Mouse (Mus musculus) megakaryocyte progenitor cell, adult 5-6 weeks (primary cell): Measurements from ENCODE around the gene Gm11639. TPM values are rescaled to one million over a fixed set of nuclear protein-coding genes. Genes with fewer than 3 reads are reported as not detected.
"Not testable (repeated sequence)": the region's sequence is repeated elsewhere in the genome, so short reads cannot be mapped to it uniquely, and the experiment has no call there.

Experiments
- ATAC-seq: replicated peaks from 2 replicates; pipeline ENCODE4 v1.8.0; 2016; ENCODE audit warnings: mild to moderate bottlenecking, moderate TSS enrichment, inconsistent platforms; ENCODE audit not compliant: poor library complexity
- total RNA-seq, 2 experiments: library from RNA; stranded (forward) in 1 of 2; stranded (reverse) in 1 of 2; fragments of 157-497, 149-512 nt in 1 of 2; fragments of 200-1000 nt in 1 of 2; gene quantifications; 2 replicates each; pipeline versions ENCODE4 v1.2.3 to v1.2.4; 2015 to 2017

Gm11639 gene
- total RNA-seq, 2 experiments from 2014 or later, result not detected

- no peak for ATAC-seq
These were observed 349.6 kb downstream of the Gm11639 start for GRCm38 (mm10) chr11:105035081-105035480.

- ATAC-seq, result no peak
These were observed 377.8 kb downstream of the Gm11639 start, which contains the start of gene Efcab3 for GRCm38 (mm10) chr11:105063292-105063691. Gene Efcab3 (plus strand): TSS chr11:105063592.

GRCm38 (mm10) chr11:105112448-105112847 lies 426.9 kb downstream of the Gm11639 start:
- ATAC-seq, result 0 out of 2 replicates have a peak, but pooled peaks have one; percentile 31

- no peak for ATAC-seq
These were observed 432.3 kb downstream of the Gm11639 start for GRCm38 (mm10) chr11:105117814-105118213.

GRCm38 (mm10) chr11:105120551-105121061 lies 435.1 kb downstream of the Gm11639 start:
- no peak; the same call in 1 of the 2 replicates for ATAC-seq

- ATAC-seq, result not testable (repeated sequence)
These were observed 436.3 kb downstream of the Gm11639 start for GRCm38 (mm10) chr11:105121792-105122191.

- peak; percentile 50 for ATAC-seq
These were observed 438.5 kb downstream of the Gm11639 start for GRCm38 (mm10) chr11:105123986-105124385.

GRCm38 (mm10) chr11:105125735-105126519 lies 440.4 kb downstream of the Gm11639 start, which contains the start of gene Mettl2:
Gene Mettl2 (plus strand): TSS chr11:105126425.
- peak; percentile 87 for ATAC-seq

GRCm38 (mm10) chr11:105126520-105127029 lies 441.1 kb downstream of the Gm11639 start:
- ATAC-seq, result peak; percentile 27

- peak; percentile 75 for ATAC-seq
These were observed 450.2 kb downstream of the Gm11639 start for GRCm38 (mm10) chr11:105135692-105136091.

- ATAC-seq, result not testable (repeated sequence)
These were observed 451.7 kb downstream of the Gm11639 start for GRCm38 (mm10) chr11:105137255-105137654.

GRCm38 (mm10) chr11:105140512-105140911 lies 455.0 kb downstream of the Gm11639 start:
- not testable (repeated sequence) for ATAC-seq

GRCm38 (mm10) chr11:105141115-105141514 lies 455.6 kb downstream of the Gm11639 start:
- no peak for ATAC-seq

GRCm38 (mm10) chr11:105143564-105143963 lies 458.1 kb downstream of the Gm11639 start:
- ATAC-seq, result no peak

GRCm38 (mm10) chr11:105144084-105144483 lies 458.6 kb downstream of the Gm11639 start:
- ATAC-seq, result no peak

GRCm38 (mm10) chr11:105144508-105145210 lies 459.2 kb downstream of the Gm11639 start:
- peak; percentile 48 for ATAC-seq

GRCm38 (mm10) chr11:105145211-105145610 lies 459.7 kb downstream of the Gm11639 start:
- ATAC-seq, result no peak; the same call in 1 of the 2 replicates

GRCm38 (mm10) chr11:105146593-105146992 lies 461.1 kb downstream of the Gm11639 start, which contains the start of gene Gm10842:
Gene Gm10842 (plus strand): TSS chr11:105146893.
- ATAC-seq, result no peak

GRCm38 (mm10) chr11:105149353-105149752 lies 463.8 kb downstream of the Gm11639 start:
- no peak for ATAC-seq

GRCm38 (mm10) chr11:105149766-105150165 lies 464.3 kb downstream of the Gm11639 start:
- no peak for ATAC-seq

- no peak for ATAC-seq
These were observed 465.2 kb downstream of the Gm11639 start for GRCm38 (mm10) chr11:105150691-105151090.
